Mouse (Mus musculus): Measurements from ENCODE around the gene Smyd5. TPM values are rescaled to one million over a fixed set of nuclear protein-coding genes. Genes with fewer than 3 reads are reported as not detected.

Gene Smyd5
- polyA plus RNA-seq, 1 experiment = 9.5 TPM

DNA sequence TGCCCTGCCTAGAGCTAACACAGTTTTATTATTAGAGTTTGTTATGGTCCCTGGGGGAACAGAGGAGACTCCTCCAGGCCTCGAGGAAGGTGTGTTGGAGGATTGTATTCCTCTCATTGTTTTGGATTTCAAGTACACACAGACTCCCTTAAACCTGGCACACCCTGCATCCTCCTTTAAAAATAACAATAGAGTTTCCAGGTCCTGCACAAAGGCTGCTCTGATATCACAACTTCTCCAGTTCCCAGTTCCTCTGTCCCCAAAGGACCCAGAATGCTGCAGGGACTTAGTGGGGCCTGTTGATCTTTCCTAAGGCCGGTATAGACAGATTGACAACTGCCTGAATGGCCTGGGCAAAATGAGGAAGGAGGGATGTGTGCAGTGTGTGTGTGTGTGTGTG, 29.2 kb upstream of the Smyd5 start:
- TF ChIP-seq CTCF (IDR thresholded peaks at IDR 0.05; ENCODE audit: extremely low read depth, insufficient read length, insufficient replicate concordance, low read depth, low read length) (no peak), POLR2A (IDR thresholded peaks at IDR 0.05; ENCODE audit: low read depth, low read length) (no peak)
- H3K36me3 ChIP-seq (ENCODE audit: control insufficient read depth, insufficient read depth, low read length) = no peaks in the 10 kb centered on the region
- H3K4me1 ChIP-seq (ENCODE audit: control insufficient read depth, insufficient read depth, insufficient read length, low read length) = no peaks in the 10 kb centered on the region
- no peak overlapping the region for H3K27ac ChIP-seq (ENCODE audit: insufficient read depth, low read depth, low read length)
- no peaks in the 10 kb centered on the region for H3K27me3 ChIP-seq (ENCODE audit: control insufficient read depth, insufficient read depth, low read length)
- WGBS = 49% methylated on average over 2 of the region's 2 CpGs
- H3K4me3 ChIP-seq (ENCODE audit: low read depth, low read length) = no peak overlapping the region

GRCm38 (mm10) chr6:85403039-85403438, 28.8 kb upstream of the Smyd5 start:
- 70% methylated on average over 10 of the region's 10 CpGs for WGBS
- no peak for TF ChIP-seq CTCF (IDR thresholded peaks at IDR 0.05; ENCODE audit: extremely low read depth, insufficient read length, insufficient replicate concordance, low read depth, low read length)
- TF ChIP-seq POLR2A (IDR thresholded peaks at IDR 0.05; ENCODE audit: low read depth, low read length) = no peak

GRCm38 (mm10) chr6:85409003-85409402, 22.8 kb upstream of the Smyd5 start:
- no peak overlapping the region for H3K27ac ChIP-seq (ENCODE audit: insufficient read depth, low read depth, low read length)
- 10% methylated on average over 31 of the region's 31 CpGs for WGBS
- H3K4me3 ChIP-seq (ENCODE audit: low read depth, low read length) = no peak overlapping the region
- no peaks in the 10 kb centered on the region for H3K4me1 ChIP-seq (ENCODE audit: control insufficient read depth, insufficient read depth, insufficient read length, low read length)
- H3K36me3 ChIP-seq (ENCODE audit: control insufficient read depth, insufficient read depth, low read length) = no peaks in the 10 kb centered on the region
- peaks cover 13% of the 10 kb centered on the region for H3K27me3 ChIP-seq (ENCODE audit: control insufficient read depth, insufficient read depth, low read length)
- no peak for TF ChIP-seq POLR2A (IDR thresholded peaks at IDR 0.05; ENCODE audit: low read depth, low read length)
- no peak for TF ChIP-seq CTCF (IDR thresholded peaks at IDR 0.05; ENCODE audit: extremely low read depth, insufficient read length, insufficient replicate concordance, low read depth, low read length)

More at GRCm38 (mm10) chr6:85403039-85403438, 28.8 kb upstream of the Smyd5 start:
- no peaks in the 10 kb centered on the region for H3K27me3 ChIP-seq (ENCODE audit: control insufficient read depth, insufficient read depth, low read length)
- H3K4me3 ChIP-seq (ENCODE audit: low read depth, low read length) = no peak overlapping the region
- no peaks in the 10 kb centered on the region for H3K36me3 ChIP-seq (ENCODE audit: control insufficient read depth, insufficient read depth, low read length)
- H3K27ac ChIP-seq (ENCODE audit: insufficient read depth, low read depth, low read length) = no peak overlapping the region
- no peaks in the 10 kb centered on the region for H3K4me1 ChIP-seq (ENCODE audit: control insufficient read depth, insufficient read depth, insufficient read length, low read length)

GRCm38 (mm10) chr6:85410771-85411273, 21.0 kb upstream of the Smyd5 start:
- WGBS = 14% methylated on average over 13 of the region's 13 CpGs
- TF ChIP-seq POLR2A (IDR thresholded peaks at IDR 0.05; ENCODE audit: low read depth, low read length) (no peak), CTCF (IDR thresholded peaks at IDR 0.05; ENCODE audit: extremely low read depth, insufficient read length, insufficient replicate concordance, low read depth, low read length) (peak; percentile 69; the same call in 1 of the 2 replicates)
- peaks cover 13% of the 10 kb centered on the region for H3K27me3 ChIP-seq (ENCODE audit: control insufficient read depth, insufficient read depth, low read length)
- H3K4me3 ChIP-seq (ENCODE audit: low read depth, low read length) = no peak overlapping the region
- H3K36me3 ChIP-seq (ENCODE audit: control insufficient read depth, insufficient read depth, low read length) = no peaks in the 10 kb centered on the region
- H3K27ac ChIP-seq (ENCODE audit: insufficient read depth, low read depth, low read length) = no peak overlapping the region
- H3K4me1 ChIP-seq (ENCODE audit: control insufficient read depth, insufficient read depth, insufficient read length, low read length) = no peaks in the 10 kb centered on the region

GRCm38 (mm10) chr6:85415829-85416228, 16.0 kb upstream of the Smyd5 start:
- no peaks in the 10 kb centered on the region for H3K36me3 ChIP-seq (ENCODE audit: control insufficient read depth, insufficient read depth, low read length)
- 18% methylated on average over 3 of the region's 3 CpGs for WGBS
- H3K27ac ChIP-seq (ENCODE audit: insufficient read depth, low read depth, low read length) = no peak overlapping the region
- no peaks in the 10 kb centered on the region for H3K27me3 ChIP-seq (ENCODE audit: control insufficient read depth, insufficient read depth, low read length)
- H3K4me1 ChIP-seq (ENCODE audit: control insufficient read depth, insufficient read depth, insufficient read length, low read length) = no peaks in the 10 kb centered on the region
- TF ChIP-seq CTCF (IDR thresholded peaks at IDR 0.05; ENCODE audit: extremely low read depth, insufficient read length, insufficient replicate concordance, low read depth, low read length) = no peak
- H3K4me3 ChIP-seq (ENCODE audit: low read depth, low read length) = no peak overlapping the region

GRCm38 (mm10) chr6:85419150-85419549, 12.6 kb upstream of the Smyd5 start:
- TF ChIP-seq CTCF (IDR thresholded peaks at IDR 0.05; ENCODE audit: extremely low read depth, insufficient read length, insufficient replicate concordance, low read depth, low read length) (no peak), POLR2A (IDR thresholded peaks at IDR 0.05; ENCODE audit: low read depth, low read length) (no peak)
- Histone ChIP-seq H3K27ac (ENCODE audit: insufficient read depth, low read depth, low read length) (no peak overlapping the region), H3K4me1 (ENCODE audit: control insufficient read depth, insufficient read depth, insufficient read length, low read length) (no peaks in the 10 kb centered on the region), H3K4me3 (ENCODE audit: low read depth, low read length) (no peak overlapping the region), H3K27me3 (ENCODE audit: control insufficient read depth, insufficient read depth, low read length) (0 out of 2 replicates have a peak, but pooled peaks cover 6% of the 10 kb centered on the region), H3K36me3 (ENCODE audit: control insufficient read depth, insufficient read depth, low read length) (no peaks in the 10 kb centered on the region)
- WGBS = 66% methylated on average over 2 of the region's 2 CpGs

DNA sequence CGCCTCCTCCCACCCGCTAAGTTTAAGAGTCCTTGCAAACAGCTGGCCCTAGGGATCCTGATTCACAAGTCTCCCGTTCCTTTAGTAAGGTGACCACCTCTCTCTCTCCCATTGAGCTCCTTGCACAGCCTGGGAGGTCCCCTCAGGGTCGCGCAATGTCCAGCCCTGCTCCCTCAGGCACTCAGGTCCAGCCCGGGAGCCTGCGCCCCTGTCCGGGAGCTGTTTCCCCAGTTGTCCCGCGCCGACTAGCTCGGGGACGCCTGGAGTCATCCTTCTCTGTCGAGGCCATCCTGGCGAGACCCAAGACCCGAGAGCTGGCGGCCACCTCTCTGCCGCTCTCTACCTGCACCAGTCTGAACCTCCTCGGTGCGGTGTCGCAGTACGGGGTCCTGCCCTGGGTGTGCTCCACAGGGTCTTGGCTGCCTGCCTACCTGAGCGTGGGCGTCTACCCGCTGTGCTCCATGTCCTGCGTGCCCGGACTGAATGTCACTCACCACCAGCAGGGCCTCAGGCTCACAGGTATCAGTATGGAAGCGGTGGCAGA, 7.9 kb upstream of the Smyd5 start, which contains the start of gene Noto:
Noto (plus strand) TSS at position 51 of the 544 bp plus-strand sequence.
- no peak within 1 kb of the TSS for H3K4me3 ChIP-seq (ENCODE audit: low read depth, low read length)
- no peaks in the 10 kb centered on the region for H3K4me1 ChIP-seq (ENCODE audit: control insufficient read depth, insufficient read depth, insufficient read length, low read length)
- H3K27ac ChIP-seq (ENCODE audit: insufficient read depth, low read depth, low read length) = no peak within 1 kb of the TSS
- H3K36me3 ChIP-seq (ENCODE audit: control insufficient read depth, insufficient read depth, low read length) = no peaks in the 10 kb centered on the region
- 0 out of 2 replicates have a peak, but pooled peaks cover 6% of the 10 kb centered on the region for H3K27me3 ChIP-seq (ENCODE audit: control insufficient read depth, insufficient read depth, low read length)
- WGBS = 32% methylated on average over 28 of the region's 28 CpGs
- no peak for TF ChIP-seq CTCF (IDR thresholded peaks at IDR 0.05; ENCODE audit: extremely low read depth, insufficient read length, insufficient replicate concordance, low read depth, low read length)

All from small intestine, adult 2 months (tissue).